Mouse (Mus musculus): Measurements from ENCODE around the gene St5.

St5 gene

GRCm38 (mm10) chr7:109703190-109704015 is at the start of gene St5, which contains the start of gene Akip1:
TSS of gene St5 (minus strand) at chr7:109703605.
TSS of gene Akip1 (plus strand) at chr7:109703690.
- DNase-seq (ENCODE audit: low read depth), result no peak

- peak; percentile 80 for DNase-seq (ENCODE audit: low read depth)
These were observed 48.9 kb upstream of the St5 start, which contains the start of gene Tmem9b for GRCm38 (mm10) chr7:109752008-109752925. TSS of gene Tmem9b (minus strand) at chr7:109752875.

GRCm38 (mm10) chr7:109751427-109752007 is 48.1 kb upstream of the St5 start:
- DNase-seq (ENCODE audit: low read depth), result no peak

- no peak for DNase-seq (ENCODE audit: low read depth)
These were observed 44.3 kb upstream of the St5 start for GRCm38 (mm10) chr7:109747747-109748146.

- DNase-seq (ENCODE audit: low read depth), result no peak
These were observed 38.3 kb upstream of the St5 start for GRCm38 (mm10) chr7:109741703-109742102.

GRCm38 (mm10) chr7:109741060-109741459 is 37.7 kb upstream of the St5 start:
- DNase-seq (ENCODE audit: low read depth), result no peak

GRCm38 (mm10) chr7:109739822-109740370 is 36.5 kb upstream of the St5 start:
- no peak for DNase-seq (ENCODE audit: low read depth)

- DNase-seq (ENCODE audit: low read depth), result no peak
These were observed 31.4 kb upstream of the St5 start for GRCm38 (mm10) chr7:109734806-109735205.

- DNase-seq (ENCODE audit: low read depth), result no peak
These were observed 28.2 kb upstream of the St5 start, which contains the start of gene Ascl3 for GRCm38 (mm10) chr7:109731626-109732025. TSS of gene Ascl3 (minus strand) at chr7:109731726.

- no peak for DNase-seq (ENCODE audit: low read depth)
These were observed 20.3 kb upstream of the St5 start, which contains the start of gene BC051019 for GRCm38 (mm10) chr7:109723697-109724096. TSS of gene BC051019 (minus strand) at chr7:109723850.

GRCm38 (mm10) chr7:109723114-109723513 is 19.7 kb upstream of the St5 start:
- no peak for DNase-seq (ENCODE audit: low read depth)

- DNase-seq (ENCODE audit: low read depth), result peak; percentile 41
These were observed 19.2 kb upstream of the St5 start for GRCm38 (mm10) chr7:109722618-109723017.

- peak; percentile 80 for DNase-seq (ENCODE audit: low read depth)
These were observed 15.9 kb upstream of the St5 start for GRCm38 (mm10) chr7:109719286-109719685.

GRCm38 (mm10) chr7:109713434-109713982 is 10.1 kb upstream of the St5 start:
- DNase-seq (ENCODE audit: low read depth), result no peak

GRCm38 (mm10) chr7:109712198-109712597 is 8.8 kb upstream of the St5 start:
- DNase-seq (ENCODE audit: low read depth), result no peak

- no peak for DNase-seq (ENCODE audit: low read depth)
These were observed 6.7 kb upstream of the St5 start for GRCm38 (mm10) chr7:109710069-109710468.

GRCm38 (mm10) chr7:109708961-109709382 is 5.6 kb upstream of the St5 start:
- DNase-seq (ENCODE audit: low read depth), result peak; percentile 83

GRCm38 (mm10) chr7:109707023-109707785 is 3.8 kb upstream of the St5 start:
- peak; percentile 77 for DNase-seq (ENCODE audit: low read depth)

- DNase-seq (ENCODE audit: low read depth), result no peak
These were observed 1.1 kb upstream of the St5 start for GRCm38 (mm10) chr7:109704461-109704860.

- no peak for DNase-seq (ENCODE audit: low read depth)
These were observed 592 bp upstream of the St5 start for GRCm38 (mm10) chr7:109704016-109704377.

GRCm38 (mm10) chr7:109702721-109703120 is 684 bp downstream of the St5 start:
- no peak for DNase-seq (ENCODE audit: low read depth)

All from NIH3T3 (cell line).